Mouse (Mus musculus): ENCODE data around the gene Brd4.

The Brd4 gene

DNA sequence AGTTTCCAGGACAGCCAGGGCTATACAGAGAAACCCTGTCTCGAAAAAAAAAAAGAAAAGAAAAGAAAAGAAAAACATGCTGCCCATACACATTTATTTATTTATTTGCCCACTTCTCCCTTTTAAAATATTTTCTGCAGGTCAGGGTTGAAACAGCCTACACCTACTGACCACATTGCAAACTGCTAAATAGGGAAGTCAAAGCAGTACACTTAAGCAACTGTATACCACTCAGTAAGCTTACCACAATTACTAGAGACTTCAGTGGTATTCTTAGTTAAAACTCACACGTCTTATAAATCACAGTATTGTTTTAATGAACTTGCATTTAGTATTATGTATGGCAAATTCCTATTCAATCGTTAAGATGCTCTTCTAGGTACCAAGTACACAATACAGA lies 3.9 kb downstream of the Brd4 start:
- DNase-seq (ENCODE audit: low spot score) = no peak

DNA sequence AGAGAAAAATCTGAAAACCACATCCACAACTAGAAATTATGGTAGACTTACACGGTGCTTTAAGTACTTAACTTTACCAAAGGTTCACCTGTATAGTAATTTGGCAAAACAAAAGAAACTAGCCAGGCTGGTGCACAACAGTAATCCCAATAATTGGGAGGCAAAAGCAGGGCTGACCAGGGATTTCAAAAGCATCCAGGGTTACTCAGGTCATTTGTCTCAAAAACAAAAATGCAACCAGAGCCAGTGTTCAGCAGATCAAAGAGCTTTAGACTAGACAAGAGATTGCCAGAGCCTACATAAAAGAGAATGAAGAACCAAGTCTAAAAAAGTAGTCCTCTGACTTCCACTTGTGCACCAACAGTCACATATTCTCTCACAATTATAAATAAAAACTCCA lies 7.3 kb downstream of the Brd4 start:
- DNase-seq (ENCODE audit: low spot score) = no peak

DNA sequence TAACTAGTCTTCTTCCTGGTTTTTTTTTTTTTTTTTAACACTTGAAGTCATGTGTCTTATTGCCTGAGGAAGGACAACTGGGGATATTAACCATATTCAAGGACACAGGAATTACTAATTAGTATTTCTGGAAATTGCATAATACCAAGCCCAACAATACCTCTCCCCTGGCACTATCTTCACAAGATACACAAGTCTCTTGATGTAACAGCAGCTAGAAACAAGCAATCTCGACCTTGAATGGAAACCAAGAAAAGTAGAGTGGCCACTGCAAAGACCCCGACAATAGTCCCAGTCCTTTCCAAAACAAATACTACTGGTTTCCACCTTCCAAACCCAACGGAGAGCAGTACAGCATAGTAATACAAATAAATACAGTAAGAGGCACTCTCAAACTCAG lies 9.0 kb downstream of the Brd4 start:
- no peak for DNase-seq (ENCODE audit: low spot score)

DNA sequence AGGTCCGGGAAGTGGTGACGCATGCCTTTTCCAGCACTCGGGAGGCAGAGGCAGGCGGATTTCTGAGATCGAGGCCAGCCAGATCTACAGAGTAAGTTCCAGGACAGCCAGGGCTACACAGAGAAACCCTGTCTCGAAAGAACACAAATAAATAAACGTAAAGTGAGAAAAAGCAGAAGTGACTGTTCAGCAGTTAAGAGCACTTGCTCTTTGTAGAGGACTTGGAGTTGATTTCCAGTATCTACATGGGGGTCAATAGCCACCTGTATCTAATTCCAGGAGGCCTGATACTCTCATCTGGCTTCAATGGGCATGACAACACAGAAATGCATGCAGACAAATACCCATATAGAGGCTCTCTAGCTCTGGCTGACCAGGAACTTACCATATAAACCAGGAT lies 15.4 kb downstream of the Brd4 start:
- no peak for DNase-seq (ENCODE audit: low spot score)

DNA sequence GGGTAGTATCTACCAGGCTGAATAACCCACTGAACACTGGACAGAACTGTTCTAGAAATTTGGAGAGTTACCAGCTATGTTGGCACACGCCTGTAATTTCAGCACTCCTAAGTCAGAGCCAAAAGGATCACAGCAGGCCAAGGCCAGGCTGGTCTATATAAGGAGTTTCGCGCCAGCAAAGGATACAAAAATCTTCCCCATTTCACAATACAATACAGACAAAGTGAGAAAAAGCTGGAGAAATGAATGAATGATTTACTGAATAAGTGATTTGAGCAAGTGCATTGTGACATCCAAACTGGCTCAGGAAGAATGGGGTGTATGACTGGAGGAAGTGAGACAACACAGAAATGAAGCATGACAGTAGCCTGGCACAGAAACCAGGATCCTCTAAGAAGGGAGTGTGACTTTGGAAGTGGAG lies 16.0 kb downstream of the Brd4 start:
- DNase-seq (ENCODE audit: low spot score) = no peak

DNA sequence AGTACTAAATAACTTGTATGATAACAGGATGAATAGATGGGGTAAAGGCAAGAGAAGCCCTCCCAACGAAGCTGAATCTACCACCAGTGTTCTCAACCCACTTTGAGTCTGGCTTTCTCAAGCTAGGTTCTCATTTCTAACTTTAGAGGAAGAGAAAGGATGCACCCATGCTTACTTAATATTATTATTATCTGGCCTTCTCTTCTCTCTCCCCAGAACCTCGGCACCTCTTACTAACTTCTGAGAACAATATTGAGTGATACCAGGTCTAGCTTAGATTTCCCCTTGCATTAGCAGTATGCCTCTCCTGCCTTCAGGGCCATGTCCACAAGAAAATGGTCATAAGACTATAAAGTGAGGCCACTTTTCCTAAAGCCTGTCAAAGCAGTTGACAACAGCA lies 16.4 kb downstream of the Brd4 start:
- DNase-seq (ENCODE audit: low spot score) = no peak

DNA sequence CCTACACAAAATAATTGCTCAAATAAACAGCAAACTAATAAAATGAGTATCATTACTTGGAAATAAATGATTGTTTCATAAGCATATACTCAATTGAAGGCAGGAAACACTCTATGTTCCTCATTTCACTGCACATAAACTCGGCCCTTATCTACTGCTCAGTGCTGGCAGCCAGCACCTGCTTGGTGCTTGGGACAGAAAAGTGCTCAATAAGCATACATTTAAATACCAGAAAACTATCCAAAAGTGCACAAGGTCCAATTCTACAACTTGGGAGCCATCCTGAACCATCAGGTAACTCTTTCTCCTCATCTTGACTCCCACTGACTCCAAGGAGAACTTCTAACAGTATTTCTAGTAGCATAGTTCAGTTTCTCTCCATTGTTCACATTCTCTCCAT lies 16.9 kb downstream of the Brd4 start:
- DNase-seq (ENCODE audit: low spot score) = no peak

DNA sequence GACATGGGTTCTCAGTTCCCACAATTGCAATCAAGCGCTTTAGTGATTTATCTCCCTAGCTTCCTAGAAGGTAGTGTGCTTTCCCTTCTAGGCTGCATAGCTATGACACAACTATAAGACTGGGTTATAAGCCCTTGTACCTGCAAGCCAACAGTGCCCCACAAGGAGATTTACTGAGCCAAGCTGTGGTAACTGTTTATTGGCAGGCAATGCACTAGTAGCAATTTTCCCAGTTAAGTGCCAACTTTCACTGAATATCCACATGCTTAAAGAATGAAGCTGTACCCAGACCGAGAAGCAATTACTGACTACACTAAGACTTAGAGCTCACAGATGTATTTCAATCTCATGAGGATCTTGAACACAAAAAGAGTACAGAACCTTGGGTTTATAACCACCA lies 20.9 kb downstream of the Brd4 start:
- no peak for DNase-seq (ENCODE audit: low spot score)

DNA sequence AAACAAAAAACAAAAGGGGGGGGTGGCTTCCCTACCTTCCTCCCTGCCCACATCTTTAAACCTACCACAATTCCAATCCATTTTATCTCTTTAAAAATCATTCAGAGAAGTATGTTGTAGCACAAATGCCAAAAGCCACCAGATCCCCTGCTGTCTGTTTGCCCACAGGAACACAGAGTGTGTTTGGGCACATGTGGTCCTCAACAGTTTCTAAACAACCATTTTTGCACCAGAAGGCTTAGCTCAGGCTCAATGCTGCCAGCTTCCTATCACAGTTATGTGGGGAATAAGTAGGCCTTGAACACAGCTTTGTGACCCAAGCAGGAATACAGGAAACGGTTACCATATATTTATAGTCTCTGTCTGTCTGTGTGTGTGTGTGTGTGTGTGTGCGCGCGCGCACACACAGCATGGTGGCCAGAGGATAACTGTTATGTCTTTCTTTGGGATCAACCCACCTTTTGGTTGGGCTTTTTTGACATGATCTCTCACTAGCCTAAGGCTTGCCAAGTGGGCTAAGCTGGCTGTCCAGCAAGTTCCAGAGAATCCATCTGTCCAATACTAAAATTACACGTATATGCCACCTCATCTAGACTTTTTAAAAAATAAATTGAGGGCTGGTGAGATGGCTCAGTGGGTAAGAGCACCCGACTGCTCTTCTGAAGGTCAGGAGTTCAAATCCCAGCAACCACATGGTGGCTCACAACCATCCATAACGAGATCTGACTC lies 21.5 kb downstream of the Brd4 start:
- DNase-seq (ENCODE audit: low spot score) = no peak

DNA sequence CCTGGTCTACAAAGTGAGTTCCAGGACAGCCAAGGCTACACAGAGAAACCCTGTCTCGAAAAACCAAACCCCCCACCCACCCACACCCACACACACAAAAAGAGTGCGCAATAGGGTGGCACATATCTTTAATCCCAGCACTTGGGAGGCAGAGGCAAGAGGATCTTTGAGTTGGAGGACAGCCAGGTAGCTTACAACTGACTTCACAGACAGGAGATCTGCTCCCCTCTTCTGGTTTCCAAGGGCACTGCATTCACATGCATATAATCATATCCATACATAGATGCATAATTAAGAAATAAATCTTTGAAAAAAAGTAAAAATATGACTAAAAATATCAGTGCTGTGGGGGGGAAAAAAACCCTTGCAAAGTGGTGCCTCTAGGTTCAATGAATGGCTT lies 25.7 kb downstream of the Brd4 start:
- no peak for DNase-seq (ENCODE audit: low spot score)

DNA sequence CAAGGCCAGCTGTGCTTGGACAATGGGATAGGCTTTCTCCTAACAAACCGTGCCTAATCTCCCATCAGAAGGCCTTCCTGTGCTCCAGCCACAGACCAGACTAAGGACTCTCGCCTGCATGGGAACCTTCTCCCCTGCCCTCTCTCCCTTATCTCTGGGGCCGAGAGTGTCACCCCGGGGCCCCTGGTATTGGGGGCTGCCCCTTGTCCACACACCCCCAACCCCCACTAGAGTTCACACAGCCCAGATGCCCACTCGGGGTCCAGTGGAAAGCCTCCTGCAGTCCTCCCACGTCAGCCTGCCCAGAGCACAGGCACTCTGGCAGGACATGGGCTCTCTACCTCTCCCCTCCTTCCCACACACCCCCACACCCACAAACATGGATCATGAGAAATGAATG lies 26.6 kb downstream of the Brd4 start:
- DNase-seq (ENCODE audit: low spot score) = no peak

DNA sequence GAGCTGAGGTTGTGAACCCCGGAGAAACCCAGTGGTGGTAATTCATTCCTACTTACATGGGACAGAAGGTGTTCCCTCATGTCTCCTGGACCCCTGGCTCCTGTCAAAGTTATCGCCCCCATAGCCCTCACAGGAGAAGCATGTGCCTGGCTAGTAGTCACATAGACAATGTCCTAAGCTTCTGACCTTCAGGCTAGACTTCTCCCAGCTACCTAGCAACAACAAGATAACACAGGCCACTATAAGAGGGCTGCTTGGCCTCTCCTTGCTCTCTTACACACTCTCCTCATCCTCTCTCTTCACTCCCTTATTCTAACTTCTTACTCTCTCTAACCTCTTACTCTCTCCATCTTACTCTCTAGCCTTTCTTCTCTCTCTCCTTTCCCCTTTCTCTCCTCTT lies 27.1 kb downstream of the Brd4 start:
- no peak for DNase-seq (ENCODE audit: low spot score)

DNA sequence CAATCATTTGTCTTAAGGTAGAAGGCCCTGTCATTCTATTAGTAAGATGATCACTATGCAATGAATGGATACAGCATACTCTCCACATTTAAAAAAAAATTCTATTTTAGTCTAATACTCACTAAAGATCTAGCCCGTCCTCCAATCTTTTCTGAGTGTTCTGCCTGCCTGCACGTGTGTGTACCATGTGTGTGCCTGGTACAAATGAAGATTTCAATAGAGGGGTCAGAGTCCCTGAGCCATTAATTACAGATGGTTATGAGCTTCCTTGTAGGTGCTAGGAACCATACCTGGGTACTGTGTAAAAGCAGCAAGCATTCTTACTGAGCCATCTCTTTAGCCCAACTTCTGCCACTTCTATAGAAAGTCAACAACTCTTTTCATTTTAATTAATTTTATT lies 27.6 kb downstream of the Brd4 start:
- DNase-seq (ENCODE audit: low spot score) = no peak

DNA sequence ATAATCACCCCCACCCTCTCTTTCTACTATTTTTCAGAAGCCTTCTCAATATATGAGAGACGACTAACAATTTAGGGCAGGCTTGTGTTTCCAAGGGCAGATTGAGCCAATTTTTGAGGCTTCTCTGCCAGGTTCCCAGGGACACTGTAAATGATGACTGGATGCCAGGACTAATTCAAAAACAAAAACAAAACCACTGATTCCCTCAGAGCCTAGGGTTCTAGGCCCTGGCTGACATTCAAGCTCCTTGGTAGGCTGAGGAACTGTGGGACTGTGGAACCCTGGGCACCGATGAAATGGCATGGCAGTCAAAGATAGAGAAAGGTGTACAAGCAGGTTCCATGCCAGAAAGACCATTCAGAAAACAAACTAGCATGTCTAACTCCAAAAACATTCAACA lies 31.3 kb downstream of the Brd4 start:
- DNase-seq (ENCODE audit: low spot score) = no peak

DNA sequence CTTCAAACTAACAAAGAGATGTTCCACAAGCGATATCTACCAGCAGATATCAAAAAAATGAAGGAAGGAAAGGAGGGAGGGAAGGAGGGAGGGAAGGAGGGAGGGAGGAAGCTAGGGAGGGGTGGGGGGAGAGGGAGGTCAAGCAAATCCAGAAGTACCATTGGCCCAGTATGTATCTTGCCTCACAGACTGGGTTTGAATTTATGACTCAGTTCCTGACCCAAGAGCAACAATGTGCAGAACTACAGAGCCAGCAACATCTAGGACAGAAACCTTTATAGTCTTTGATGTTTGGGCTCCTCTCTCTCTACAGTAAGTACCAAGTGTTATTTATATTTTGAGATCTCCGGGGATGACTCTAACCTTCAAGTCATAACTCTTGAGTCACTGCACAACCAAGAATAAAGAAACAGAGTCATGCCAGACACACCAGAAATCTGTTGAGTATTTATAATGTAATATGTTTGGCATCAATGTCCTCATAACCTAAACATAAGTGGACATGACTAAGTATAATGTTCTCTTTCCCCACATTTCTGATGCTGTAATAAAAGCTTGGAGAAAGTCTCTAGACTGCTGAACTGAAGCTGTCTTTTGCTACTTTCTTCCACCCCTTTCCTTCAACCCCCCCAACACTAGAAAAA lies 32.6 kb downstream of the Brd4 start:
- no peak for DNase-seq (ENCODE audit: low spot score)

DNA sequence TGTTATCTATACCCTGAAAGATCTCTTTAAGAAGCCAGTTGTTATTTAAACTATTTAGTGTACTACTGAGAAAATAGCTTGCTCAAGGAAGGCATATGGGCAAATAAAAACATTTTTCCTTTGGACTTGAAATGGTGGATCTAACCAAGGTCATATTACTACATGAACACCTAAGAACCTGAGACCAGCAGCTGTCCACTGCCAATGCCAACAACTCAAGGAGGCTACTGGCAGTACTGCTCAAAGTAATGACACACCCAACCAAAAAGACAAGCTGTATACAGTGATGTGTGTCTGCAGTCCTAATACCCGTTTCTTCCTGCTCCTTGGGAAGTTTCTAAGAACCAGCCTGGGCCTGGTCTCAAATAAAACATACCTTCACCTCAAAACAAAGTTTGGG lies 34.5 kb downstream of the Brd4 start:
- DNase-seq (ENCODE audit: low spot score) = no peak

DNA sequence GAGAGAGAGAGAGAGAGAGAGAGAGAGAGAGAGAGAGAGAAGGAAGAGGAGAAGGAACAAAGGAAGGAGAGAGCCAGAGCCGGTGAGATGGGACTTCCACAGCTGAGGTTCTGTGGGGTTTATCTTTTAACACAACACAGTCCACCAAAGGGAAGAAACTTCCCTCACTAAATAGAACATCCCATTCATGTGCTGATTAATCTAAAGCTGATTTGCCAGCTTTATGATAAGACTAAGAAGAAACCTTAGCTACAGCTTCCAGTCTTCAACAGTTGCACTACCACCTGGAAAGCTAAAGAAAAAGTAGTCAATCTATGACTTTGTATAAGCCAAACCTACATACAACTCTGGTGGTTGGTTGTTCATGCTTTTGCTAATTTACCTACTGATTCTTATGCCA lies 36.3 kb downstream of the Brd4 start:
- DNase-seq (ENCODE audit: low spot score) = no peak

DNA sequence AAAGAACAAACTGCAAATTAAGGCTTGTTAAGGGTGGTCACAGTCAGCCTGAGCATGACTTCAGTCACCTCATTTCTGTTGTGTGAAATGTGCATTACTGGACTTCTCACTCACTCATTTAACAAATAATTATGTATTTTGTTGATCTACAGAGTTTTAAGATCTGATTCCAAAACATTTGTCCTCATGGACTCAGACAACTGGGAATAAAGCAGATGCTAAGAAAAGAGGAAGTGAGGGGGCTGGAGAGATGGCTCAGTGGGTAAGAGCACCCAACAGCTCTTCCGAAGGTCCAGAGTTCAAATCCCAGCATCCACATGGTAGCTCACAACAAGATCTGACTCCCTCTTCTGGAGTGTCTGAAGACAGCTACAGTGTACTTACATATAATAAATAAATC lies 36.9 kb downstream of the Brd4 start:
- DNase-seq (ENCODE audit: low spot score) = no peak

DNA sequence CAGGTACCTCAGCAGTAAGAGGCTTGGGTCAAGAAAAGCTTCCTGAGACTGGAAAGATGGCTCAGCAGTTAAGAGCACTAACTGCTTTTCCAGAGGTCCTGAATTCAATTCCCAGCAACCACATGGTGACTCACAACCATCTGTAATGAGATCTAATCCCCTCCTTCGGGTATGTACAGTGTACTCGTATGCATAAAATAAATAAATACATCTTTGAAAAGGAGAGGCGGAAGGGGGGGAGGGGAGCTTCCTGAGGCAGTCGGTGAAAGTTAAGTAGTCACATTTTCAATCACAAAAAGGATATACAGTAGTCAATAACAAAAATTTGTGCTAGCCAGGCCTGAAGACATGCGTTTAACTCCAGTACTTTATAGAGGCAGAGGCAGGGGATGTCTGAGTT lies 38.4 kb downstream of the Brd4 start:
- DNase-seq (ENCODE audit: low spot score) = no peak

DNA sequence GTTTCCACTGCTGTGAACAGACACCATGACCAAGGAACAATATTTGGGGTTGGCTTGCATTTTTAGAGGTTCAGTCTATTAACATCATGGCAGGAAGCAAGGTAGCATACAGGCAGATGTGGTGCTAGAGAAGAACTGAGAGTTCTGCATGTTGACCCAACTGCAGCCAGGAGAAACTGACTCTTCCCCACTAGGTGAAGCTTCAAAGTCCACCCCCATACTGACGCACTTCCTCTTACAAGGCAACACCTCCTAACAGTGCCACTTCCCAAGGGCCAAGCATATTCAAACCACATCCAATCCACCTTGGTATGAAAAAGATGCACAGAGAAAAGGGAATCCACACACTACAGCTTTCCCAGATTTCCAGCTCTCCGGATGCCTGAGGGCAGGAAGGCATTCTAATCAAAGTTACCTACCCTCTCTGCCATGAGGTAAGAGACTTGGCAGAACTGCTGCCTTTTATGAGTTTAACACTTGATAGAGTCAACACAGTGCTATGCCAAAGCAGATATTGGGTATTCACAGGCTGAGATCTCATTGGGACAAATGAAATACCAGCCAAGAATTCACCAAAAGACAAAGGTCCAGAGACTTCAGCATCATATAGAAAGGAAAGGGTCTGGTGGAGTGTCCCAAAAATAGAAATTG lies 43.5 kb downstream of the Brd4 start:
- no peak for DNase-seq (ENCODE audit: low spot score)

DNA sequence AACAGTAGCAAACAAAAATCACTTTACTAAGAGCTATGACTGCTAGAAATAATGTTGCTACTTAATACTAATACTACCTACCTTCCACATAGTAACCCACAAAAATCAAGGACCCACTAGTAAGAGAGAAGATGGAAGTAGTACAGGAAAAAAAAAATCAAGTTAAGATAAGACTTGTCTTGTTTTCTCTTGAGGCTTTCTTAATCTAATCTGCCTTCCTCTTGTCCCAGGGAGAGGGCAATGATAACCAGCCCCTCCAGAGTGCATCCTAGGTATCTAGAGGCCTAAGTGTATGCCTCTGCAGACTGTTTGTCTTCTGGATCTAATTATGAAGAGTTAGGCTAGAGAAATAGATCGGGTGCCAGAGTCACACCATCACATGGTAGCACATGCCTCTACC lies 45.9 kb downstream of the Brd4 start:
- no peak for DNase-seq (ENCODE audit: low spot score)

DNA sequence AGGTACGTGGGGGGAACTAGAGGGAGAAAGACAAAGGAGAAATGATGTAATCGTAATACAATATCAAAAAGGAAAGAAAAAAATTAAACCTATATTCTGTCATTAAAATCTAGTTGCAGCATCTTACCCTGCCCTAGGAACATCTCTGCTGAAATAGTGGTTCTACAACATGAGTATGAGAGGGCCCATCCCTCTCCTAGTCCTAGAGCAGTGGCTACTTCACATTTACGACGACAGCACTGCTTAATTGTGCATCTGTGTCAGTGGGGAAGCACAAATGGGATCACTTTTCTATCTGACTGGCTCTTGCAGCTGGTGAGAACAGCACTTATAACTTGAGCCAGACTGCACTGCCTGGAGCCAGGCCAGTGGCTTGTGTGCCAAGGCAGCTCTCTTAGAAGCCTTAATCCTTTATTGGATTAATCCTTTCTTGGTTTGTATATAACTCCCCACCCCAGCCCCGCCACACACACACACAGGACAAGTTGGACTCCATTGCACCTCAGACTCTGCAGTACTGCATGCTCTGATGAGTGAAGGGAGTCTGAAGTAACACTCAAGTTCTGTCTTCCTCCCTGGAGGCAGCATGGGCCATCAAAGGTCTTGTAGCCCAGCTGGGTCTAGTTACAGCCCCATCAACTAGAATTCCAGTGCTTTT lies 48.9 kb downstream of the Brd4 start:
- peak; percentile 21 for DNase-seq (ENCODE audit: low spot score)

DNA sequence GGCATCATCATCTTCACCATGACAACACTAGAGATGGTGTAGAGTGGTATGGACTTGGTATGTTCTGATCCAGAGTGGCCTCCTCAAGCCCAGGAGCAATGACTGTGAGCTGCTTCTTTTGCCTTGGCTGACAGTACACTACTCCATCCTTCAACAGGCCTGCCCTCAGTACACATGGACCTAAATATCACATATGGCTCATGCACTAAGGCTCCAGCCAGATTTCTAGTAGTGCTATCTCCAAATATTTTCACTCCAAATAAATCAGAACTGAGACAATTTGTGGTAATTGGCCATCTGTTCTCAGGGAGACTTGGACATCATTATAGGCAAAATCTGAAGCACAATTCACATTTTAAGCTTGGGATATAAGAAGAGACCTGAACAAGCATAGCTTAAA lies 51.3 kb downstream of the Brd4 start:
- no peak for DNase-seq (ENCODE audit: low spot score)
